Mouse (Mus musculus) limb, embryonic 11.5 days (tissue): Measurements from ENCODE around the gene Dnmt3l. TPM values are rescaled to one million over a fixed set of nuclear protein-coding genes. Genes with fewer than 3 reads are reported as not detected.
"Not testable (repeated sequence)": the region's sequence is repeated elsewhere in the genome, so short reads cannot be mapped to it uniquely, and the experiment has no call there.

Source experiments
- ATAC-seq: fragments of 200-750 bp; cut with Nextera tagmentation; 2 replicates; pipeline ENCODE4 v1.8.0; 2017; ENCODE audit warnings: low read depth; ENCODE audit not compliant: insufficient number of reproducible peaks, low FRiP score, low TSS enrichment
- DNase-seq: peaks from one replicate; pipeline ENCODE4 v3.0.0-alpha.2; 2015; ENCODE audit warnings: low spot score
- H3K27ac ChIP-seq: fragments of 300-500 bp; sonication (generic); replicated peaks from 2 replicates; pipeline ENCODE4 v1.5.1; 2014; ENCODE audit warnings: low read depth, mild to moderate bottlenecking, low read length
- H3K27me3 ChIP-seq: fragments of 300-500 bp; sonication (generic); 2 replicates; pipeline ENCODE4 v1.6.1; 2014; ENCODE audit warnings: mild to moderate bottlenecking, low read length, mixed read lengths; ENCODE audit not compliant: control insufficient read depth, insufficient read depth
- H3K36me3 ChIP-seq: fragments of 300-500 bp; sonication (generic); 2 replicates; pipeline ENCODE4 v1.6.1; 2014; ENCODE audit warnings: mild to moderate bottlenecking, low read length, moderate library complexity, mixed read lengths; ENCODE audit not compliant: control insufficient read depth, insufficient read depth
- H3K4me1 ChIP-seq: fragments of 300-500 bp; sonication (generic); 2 replicates; pipeline ENCODE4 v1.6.1; 2014; ENCODE audit warnings: low read length, mixed read lengths; ENCODE audit not compliant: control insufficient read depth, insufficient read depth
- H3K4me2 ChIP-seq: fragments of 300-500 bp; sonication (generic); 2 replicates; pipeline ENCODE4 v1.6.1; 2014; ENCODE audit warnings: low read depth, mild to moderate bottlenecking, moderate library complexity; ENCODE audit not compliant: severe bottlenecking
- H3K4me3 ChIP-seq: fragments of 300-500 bp; sonication (generic); 2 replicates; pipeline ENCODE4 v1.5.1; 2014; ENCODE audit warnings: low read depth, low read length
- H3K9ac ChIP-seq: fragments of 300-500 bp; sonication (generic); 2 replicates; pipeline ENCODE4 v1.6.1; 2014; ENCODE audit warnings: mild to moderate bottlenecking, low read length
- H3K9me3 ChIP-seq: fragments of 300-500 bp; sonication (generic); 2 replicates; pipeline ENCODE4 v1.6.1; 2016; ENCODE audit warnings: low read length; ENCODE audit not compliant: control insufficient read depth
- WGBS: fragments of 180-500 bp; shearing (Covaris S2); extraction: QIAGEN DNeasy Blood & Tissue Kit; methylation state at CpG from one replicate; pipeline ENCODE4 v1.1.7; 2014; 5-methylcytosine and 5-hydroxymethylcytosine counted together
- polyA plus RNA-seq: library from polyadenylated mRNA; unstranded; fragments of >200 nt; fragmentation: Nextera tagmentation; extraction: Ambion mirVana; gene quantifications from 2 replicates; pipeline ENCODE4 v1.2.1, GENCODE M21; 2014

Gene Dnmt3l
- polyA plus RNA-seq, 1 experiment from 2014 or later, result not detected

DNA sequence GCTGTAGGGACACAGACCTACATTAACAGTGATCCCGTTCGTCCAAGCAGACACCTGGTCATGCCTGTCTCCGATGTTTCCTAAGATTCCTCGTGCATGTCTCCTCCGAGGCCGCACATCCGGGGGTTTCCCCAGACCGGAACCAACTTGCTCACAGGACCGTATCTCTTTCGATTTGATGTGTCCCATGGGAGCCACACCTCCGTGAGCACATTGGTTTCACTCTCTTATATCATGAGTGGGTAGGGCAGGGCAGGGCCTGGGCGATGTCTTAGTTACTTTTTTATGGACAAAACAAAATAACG lies 50.9 kb downstream of the Dnmt3l start:
- Histone ChIP-seq H3K27ac (no peak overlapping the region), H3K36me3 (no peaks in the 10 kb centered on the region), H3K4me1 (no peaks in the 10 kb centered on the region), H3K9ac (no peak overlapping the region), H3K27me3 (no peaks in the 10 kb centered on the region), H3K4me2 (no peak overlapping the region), H3K9me3 (no peaks in the 10 kb centered on the region), H3K4me3 (no peak overlapping the region)
- ATAC-seq (no peak), DNase-seq (no peak)
- WGBS, result 90% methylated on average over 13 of the region's 13 CpGs

- Histone ChIP-seq H3K4me3 (no peak overlapping the region), H3K4me1 (no peaks in the 10 kb centered on the region), H3K9ac (no peak overlapping the region), H3K27ac (no peak overlapping the region), H3K36me3 (no peaks in the 10 kb centered on the region), H3K27me3 (no peaks in the 10 kb centered on the region), H3K9me3 (no peaks in the 10 kb centered on the region), H3K4me2 (no peak overlapping the region)
- DNase-seq (no peak), ATAC-seq (no peak)
These were observed 53.5 kb downstream of the Dnmt3l start for GRCm38 (mm10) chr10:78095221-78095620.

DNA sequence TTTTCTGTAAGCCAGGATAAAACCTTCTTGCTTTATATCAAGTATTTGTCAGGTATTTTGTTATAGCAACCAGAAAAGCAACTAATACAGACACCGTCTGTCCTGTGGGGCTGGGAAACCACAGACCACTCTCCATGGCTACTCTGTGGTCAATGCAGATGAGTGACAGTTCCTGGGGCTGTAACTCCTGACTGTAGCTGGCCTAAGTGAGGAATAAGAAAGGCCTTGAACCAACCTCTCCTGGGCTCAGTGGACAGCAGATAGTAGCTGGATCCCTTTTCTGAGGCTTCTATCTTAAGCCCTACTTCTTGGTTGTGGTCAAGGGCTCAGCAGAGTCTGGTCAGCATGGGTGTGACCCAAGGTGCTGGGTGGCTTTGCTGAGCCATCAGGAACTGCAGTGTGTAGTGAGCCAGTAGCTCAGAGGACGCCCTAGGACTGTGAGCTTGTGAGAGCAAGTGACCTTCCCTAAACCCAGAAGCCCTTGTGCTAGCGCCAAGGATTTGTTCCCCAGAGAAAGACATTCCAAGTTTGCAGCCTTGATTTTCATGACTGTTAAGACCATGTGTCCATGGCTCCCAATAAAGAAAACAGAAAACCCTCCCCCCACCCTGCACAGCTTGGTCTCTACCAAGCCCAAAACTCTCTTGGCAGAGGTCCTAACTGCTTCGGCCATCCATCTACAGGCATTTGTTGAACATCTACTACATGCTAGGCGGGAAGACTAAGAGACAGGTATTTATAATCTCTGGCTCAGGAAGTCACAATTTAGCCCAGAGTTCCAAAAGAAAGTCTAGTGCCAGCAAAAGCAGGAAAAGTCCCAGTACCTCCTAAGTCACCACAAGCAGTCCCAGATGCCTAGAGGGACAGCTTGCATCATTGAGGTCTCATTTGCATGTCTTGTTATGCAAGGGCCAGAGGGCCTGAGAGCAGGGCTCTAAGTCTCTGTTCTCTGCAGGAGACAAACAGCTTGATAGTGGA lies 54.5 kb downstream of the Dnmt3l start:
- Histone ChIP-seq H3K9me3 (no peaks in the 10 kb centered on the region), H3K27me3 (no peaks in the 10 kb centered on the region), H3K9ac (no peak overlapping the region), H3K27ac (no peak overlapping the region), H3K4me2 (no peak overlapping the region), H3K4me3 (no peak overlapping the region), H3K36me3 (no peaks in the 10 kb centered on the region), H3K4me1 (no peaks in the 10 kb centered on the region)
- ATAC-seq (no peak), DNase-seq (no peak)
- 84% methylated on average over 5 of the region's 5 CpGs for WGBS

DNA sequence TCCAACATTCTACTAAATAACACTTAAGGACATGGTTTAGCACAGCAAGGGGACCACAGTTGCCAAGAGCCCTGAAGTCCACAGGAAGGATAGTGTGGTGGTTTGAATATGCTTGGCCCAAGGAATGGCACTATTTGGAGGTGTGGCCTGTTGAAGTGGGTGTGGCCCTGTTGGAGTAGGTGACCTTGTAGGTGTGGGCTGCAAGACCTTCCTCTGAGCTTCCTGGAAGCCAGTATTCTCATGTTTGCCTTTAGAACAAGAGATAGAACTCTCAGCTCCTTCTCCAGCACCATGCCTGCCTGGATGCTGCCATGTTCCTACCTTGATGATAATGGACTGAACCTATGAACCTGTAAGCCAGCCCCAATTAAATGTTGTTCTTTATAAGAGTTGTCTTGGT lies 58.1 kb downstream of the Dnmt3l start:
- not testable (repeated sequence) for H3K9ac ChIP-seq, H3K27me3 ChIP-seq, H3K4me3 ChIP-seq, H3K27ac ChIP-seq, H3K4me1 ChIP-seq, DNase-seq, H3K4me2 ChIP-seq, H3K36me3 ChIP-seq, ATAC-seq, H3K9me3 ChIP-seq

DNA sequence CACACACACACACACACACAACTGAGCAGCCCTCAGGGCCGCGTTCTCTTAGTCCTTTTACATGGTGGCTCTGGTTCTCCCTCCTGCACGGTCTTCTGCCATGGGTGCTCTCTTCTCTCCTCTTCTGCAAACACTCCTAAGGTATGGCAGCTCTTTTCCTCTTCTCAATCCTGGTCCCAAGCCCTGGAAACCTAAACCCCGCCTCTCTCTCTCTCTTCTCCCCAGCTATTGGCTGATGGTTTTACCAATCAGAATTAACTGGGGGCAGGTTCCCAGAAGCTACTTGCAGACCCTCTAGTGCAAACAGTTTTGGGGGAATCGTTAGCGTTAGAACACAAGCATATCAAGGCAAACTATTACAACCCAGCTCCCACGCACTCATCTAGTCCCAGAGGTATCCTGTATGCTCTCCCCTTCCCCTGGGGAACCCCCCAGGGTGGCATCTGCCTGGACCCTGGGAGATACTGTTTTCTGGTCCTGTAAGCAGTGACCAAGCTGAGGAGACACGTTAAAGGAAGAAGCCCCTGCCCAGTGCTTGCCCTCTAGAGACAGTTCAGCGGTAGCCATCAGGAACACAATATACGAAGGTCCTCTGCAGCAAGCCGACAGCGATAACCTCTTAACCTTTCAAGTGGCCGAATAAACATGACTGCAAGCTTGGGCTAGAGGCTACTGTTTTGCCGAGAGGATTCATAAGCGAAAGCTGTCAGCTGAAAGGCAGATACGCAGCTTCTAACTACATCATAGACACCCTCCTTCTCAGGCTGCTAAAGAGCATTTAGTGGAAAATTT lies 59.4 kb downstream of the Dnmt3l start:
- 29% methylated on average over 16 of the region's 16 CpGs for WGBS
- Histone ChIP-seq H3K4me3 (peak overlapping the region; percentile 19; the same call in 1 of the 2 replicates), H3K36me3 (no peaks in the 10 kb centered on the region), H3K27me3 (0 out of 2 replicates have a peak, but pooled peaks cover 2% of the 10 kb centered on the region), H3K4me2 (peak overlapping the region; percentile 43), H3K9ac (no peak overlapping the region), H3K9me3 (no peaks in the 10 kb centered on the region), H3K4me1 (no peaks in the 10 kb centered on the region), H3K27ac (no peak overlapping the region)
- DNase-seq (peak; percentile 36), ATAC-seq (0 out of 2 replicates have a peak, but pooled peaks have one; percentile 54)

- Histone ChIP-seq H3K36me3 (no peaks in the 10 kb centered on the region), H3K27me3 (0 out of 2 replicates have a peak, but pooled peaks cover 2% of the 10 kb centered on the region), H3K9me3 (no peaks in the 10 kb centered on the region), H3K4me2 (no peak overlapping the region), H3K4me3 (no peak overlapping the region), H3K27ac (no peak overlapping the region), H3K9ac (no peak overlapping the region), H3K4me1 (no peaks in the 10 kb centered on the region)
- DNase-seq (no peak), ATAC-seq (no peak)
- WGBS, result 67% methylated on average over 11 of the region's 11 CpGs
These were observed 63.1 kb downstream of the Dnmt3l start for GRCm38 (mm10) chr10:78104555-78105490.

DNA sequence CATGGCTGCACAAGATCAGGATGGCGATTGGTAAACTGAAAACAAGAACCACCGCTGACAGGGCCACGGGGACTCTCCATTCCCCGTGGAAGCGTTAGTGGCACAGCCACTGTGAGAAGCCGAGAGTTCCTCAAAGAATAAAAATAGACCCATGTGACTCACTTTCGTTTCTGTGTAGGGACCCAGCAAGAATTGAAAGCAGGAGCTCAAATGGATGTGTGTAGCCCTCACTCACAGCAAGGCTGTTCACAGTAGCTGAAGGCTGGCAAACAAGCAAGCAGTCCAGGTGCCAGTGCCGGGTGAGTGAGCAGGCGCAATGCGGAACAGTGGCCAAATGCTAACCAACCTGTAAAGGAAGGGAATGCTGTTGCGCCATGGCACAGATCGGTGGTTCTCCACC lies 63.8 kb downstream of the Dnmt3l start:
- no peak overlapping the region for H3K27ac ChIP-seq
- H3K9me3 ChIP-seq, result no peaks in the 10 kb centered on the region
- H3K9ac ChIP-seq, result no peak overlapping the region
- H3K4me2 ChIP-seq, result no peak overlapping the region
- no peaks in the 10 kb centered on the region for H3K36me3 ChIP-seq
- no peaks in the 10 kb centered on the region for H3K4me1 ChIP-seq
- no peak overlapping the region for H3K4me3 ChIP-seq
- no peak for ATAC-seq
- H3K27me3 ChIP-seq, result 0 out of 2 replicates have a peak, but pooled peaks cover 2% of the 10 kb centered on the region
- WGBS, result 89% methylated on average over 12 of the region's 12 CpGs
- no peak for DNase-seq
